Mouse (Mus musculus): ENCODE data around the gene Fam169b. TPM values are rescaled to one million over a fixed set of nuclear protein-coding genes. Genes with fewer than 3 reads are reported as not detected.
A peak's percentile ranks its signal among the peaks of the same experiment; 100 is the strongest.

Gene Fam169b
- polyA plus RNA-seq, 1 experiment: 1.1 TPM

DNA sequence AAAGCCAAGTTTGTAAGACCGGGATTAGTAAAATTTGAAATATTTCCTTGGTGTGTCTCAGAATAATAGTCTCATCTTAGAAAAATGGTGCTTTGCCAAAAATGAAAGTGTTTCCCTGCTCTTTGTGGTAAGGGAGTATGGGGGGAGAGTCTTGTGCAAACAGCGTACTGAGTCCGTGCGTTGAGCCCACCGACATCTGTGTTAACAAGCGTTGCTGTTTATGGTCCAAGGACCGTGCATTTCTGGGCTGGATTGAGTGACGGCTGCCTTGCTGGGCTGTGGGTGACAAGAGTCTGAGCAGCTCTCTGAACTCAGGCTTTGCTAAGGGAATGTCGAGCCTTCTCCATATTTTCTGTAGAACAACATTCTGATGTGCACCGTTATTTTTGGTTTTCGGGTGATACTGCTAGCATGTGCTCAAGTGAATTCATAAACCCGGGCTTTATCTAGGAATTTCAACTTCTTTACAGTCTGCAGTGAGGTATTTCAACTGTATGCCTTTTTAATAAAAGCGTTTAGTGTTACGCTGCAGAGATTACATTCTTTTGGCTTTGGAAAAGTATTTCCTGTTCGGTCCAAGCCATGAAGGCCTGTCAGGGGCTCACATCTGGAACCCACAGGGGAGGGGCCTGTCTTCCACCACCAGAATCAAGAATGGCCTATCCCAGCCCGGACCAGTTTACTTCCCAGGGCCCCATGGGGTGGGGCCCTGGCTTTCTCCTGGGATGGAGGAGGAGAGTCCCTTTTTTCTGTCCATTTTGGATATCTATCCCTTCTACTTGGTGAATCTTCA, 20.6 kb downstream of the Fam169b start:
- Histone ChIP-seq H3K27ac (ENCODE audit: insufficient read depth, low read length) (peak overlapping the region; percentile 88), H3K4me3 (ENCODE audit: insufficient read depth, low read length) (peak overlapping the region; percentile 4; the same call in 1 of the 2 replicates), H3K4me1 (ENCODE audit: control insufficient read depth, insufficient read depth, low read length) (peaks cover 4% of the 10 kb centered on the region; the same call in 1 of the 2 replicates)
- no peak for TF ChIP-seq POLR2A (IDR thresholded peaks at IDR 0.05; ENCODE audit: low read depth, low read length)
- TF ChIP-seq CTCF (IDR thresholded peaks at IDR 0.05; ENCODE audit: borderline replicate concordance, insufficient read depth, low read length): no peak

DNA sequence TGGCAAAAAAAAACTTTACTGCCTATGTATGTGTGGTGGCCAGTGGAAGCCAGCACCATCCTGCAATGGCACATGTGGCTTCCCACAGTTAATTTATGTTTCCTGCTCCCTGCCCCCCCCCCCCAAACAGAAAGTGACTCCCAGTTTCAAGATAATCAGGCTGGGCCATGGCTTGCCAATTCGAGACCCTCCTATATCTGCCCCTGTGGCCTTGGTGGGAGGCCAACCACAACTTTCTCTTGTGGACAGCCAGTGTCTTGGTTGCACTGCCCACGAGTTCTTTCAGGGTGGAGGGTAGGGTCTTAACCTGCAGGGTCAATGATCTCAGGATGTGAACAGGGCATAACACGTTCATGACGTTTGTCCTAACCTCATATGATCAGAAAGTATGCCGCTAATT, 22.8 kb downstream of the Fam169b start:
- TF ChIP-seq POLR2A (IDR thresholded peaks at IDR 0.05; ENCODE audit: low read depth, low read length) (no peak), CTCF (IDR thresholded peaks at IDR 0.05; ENCODE audit: borderline replicate concordance, insufficient read depth, low read length) (no peak)
- Histone ChIP-seq H3K4me3 (ENCODE audit: insufficient read depth, low read length) (no peak overlapping the region), H3K4me1 (ENCODE audit: control insufficient read depth, insufficient read depth, low read length) (peaks cover 4% of the 10 kb centered on the region; the same call in 1 of the 2 replicates), H3K27ac (ENCODE audit: insufficient read depth, low read length) (no peak overlapping the region)

DNA sequence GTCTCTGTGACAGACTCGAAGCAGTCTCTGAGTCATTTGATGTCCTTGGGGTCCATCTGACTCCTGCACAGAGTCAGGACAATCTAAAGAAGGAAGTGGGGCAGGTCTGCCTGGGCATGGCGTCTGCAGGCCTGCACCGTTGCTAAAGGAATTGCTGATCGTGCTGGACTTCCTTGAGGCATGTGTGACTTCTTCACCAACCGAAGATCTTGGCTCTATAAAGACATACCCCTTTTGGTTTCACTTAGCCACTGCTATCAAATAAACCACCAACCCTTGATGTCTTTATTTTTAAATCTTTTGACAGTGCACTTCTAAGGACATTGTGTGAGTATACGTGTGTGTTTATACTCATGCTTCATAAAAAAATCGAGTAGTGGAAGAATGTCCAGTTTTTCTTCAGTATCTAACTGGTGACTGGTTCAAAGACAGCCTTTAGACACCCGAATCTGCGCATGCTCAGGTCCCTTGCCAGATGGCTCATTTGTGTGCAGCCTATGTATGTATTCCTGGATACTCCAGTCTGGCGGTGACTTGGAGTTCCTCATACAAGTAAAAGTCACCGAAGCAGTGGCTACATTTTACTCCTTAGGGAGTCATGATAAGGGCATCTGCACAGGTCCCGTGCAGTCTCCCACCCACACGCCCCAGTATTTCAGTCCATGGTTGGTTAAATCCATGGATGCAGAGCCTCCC, 24.9 kb downstream of the Fam169b start:
- Histone ChIP-seq H3K27ac (ENCODE audit: insufficient read depth, low read length) (no peak overlapping the region), H3K4me1 (ENCODE audit: control insufficient read depth, insufficient read depth, low read length) (peaks cover 4% of the 10 kb centered on the region; the same call in 1 of the 2 replicates), H3K4me3 (ENCODE audit: insufficient read depth, low read length) (no peak overlapping the region)
- no peak for TF ChIP-seq CTCF (IDR thresholded peaks at IDR 0.05; ENCODE audit: borderline replicate concordance, insufficient read depth, low read length)
- TF ChIP-seq POLR2A (IDR thresholded peaks at IDR 0.05; ENCODE audit: low read depth, low read length): no peak

DNA sequence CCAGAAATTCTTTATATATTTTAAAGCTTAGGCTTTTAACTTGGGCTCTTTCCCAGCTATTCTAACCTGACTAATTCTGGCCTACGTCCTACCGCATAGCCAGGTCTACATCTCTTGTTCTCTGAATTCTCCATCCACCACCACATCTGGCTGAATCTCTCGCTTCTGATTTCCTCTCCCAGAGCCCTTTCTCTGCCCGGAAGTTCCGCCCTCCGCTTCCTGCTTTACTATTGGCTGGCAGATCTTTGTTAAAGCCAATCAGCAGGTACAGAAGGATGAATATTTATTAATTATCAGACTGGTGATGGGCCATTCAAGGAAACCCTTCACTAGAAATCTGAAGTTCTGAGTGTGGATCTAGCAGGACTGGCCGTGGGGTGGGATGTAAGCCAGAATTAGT, 27.5 kb downstream of the Fam169b start:
- no peak overlapping the region for H3K4me3 ChIP-seq (ENCODE audit: insufficient read depth, low read length)
- peak overlapping the region; percentile 35 for H3K27ac ChIP-seq (ENCODE audit: insufficient read depth, low read length)
- TF ChIP-seq POLR2A (IDR thresholded peaks at IDR 0.05; ENCODE audit: low read depth, low read length) (peak; percentile 40), CTCF (IDR thresholded peaks at IDR 0.05; ENCODE audit: borderline replicate concordance, insufficient read depth, low read length) (no peak)
- peaks cover 8% of the 10 kb centered on the region for H3K4me1 ChIP-seq (ENCODE audit: control insufficient read depth, insufficient read depth, low read length)

DNA sequence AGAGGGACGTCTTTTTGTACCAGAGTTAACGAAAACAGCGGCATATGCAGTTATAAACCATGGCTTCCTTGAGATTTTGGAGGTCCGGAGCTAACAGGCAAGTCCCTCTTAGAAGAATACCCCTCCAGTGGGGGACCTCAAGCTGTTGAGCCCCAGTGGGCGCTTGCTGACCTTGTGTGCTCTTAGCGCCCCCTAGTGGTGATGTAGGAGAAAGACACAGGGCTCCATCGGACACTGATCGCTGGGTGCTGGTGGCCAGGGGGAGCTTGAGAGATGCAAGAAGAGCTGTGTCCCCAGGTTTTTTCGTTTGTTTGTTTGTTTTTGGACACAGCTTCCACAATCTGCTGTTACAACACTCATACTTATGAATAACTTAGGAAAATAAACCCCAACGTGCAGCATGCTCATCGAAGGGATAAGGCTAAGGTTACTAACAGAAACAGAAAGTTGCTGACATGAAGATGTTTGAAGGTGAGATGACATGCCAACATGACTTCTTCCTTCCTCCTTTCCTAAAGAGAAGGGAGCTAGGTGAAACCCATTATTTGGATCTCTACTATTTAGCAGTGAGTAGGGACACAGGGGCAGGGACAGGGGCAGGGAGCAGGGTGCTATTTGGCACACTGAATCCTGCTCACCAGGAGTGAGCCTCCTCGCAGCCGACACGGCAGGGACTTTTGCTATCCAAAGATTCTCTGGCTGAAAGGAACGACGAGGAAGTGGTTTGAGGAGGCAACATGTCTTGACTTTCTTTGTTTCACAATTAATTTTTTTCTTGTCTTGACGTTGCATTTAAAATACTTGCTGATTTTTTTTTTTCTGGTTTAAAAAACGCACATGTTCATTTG, 29.2 kb downstream of the Fam169b start:
- H3K27ac ChIP-seq (ENCODE audit: insufficient read depth, low read length): no peak overlapping the region
- peak overlapping the region; percentile 23 for H3K4me3 ChIP-seq (ENCODE audit: insufficient read depth, low read length)
- H3K4me1 ChIP-seq (ENCODE audit: control insufficient read depth, insufficient read depth, low read length): peaks cover 11% of the 10 kb centered on the region
- TF ChIP-seq CTCF (IDR thresholded peaks at IDR 0.05; ENCODE audit: borderline replicate concordance, insufficient read depth, low read length) (peak; percentile 85; the same call in 1 of the 2 replicates), POLR2A (IDR thresholded peaks at IDR 0.05; ENCODE audit: low read depth, low read length) (no peak)

DNA sequence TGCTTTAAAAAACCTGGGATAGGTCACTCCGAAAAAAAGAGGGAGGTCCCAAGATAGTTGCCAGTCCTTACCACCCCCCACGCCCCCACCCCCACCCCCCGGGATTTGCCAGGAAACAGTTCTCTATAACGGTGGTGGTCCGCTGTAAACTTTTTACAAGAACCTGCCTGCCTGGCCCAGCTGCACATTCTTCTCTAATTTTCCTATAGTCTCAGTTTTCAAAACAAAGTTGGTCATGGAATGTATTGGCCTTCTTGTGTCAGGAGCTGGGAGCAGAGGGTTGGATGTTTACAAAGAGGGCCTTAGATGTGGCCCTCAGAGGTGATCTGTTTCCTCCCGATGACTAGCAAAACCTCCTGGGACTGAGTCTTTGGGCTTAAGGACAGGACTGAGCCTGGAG, 30.0 kb downstream of the Fam169b start:
- H3K27ac ChIP-seq (ENCODE audit: insufficient read depth, low read length): 0 out of 2 replicates have a peak overlapping the region, but pooled peaks have one; percentile 14
- TF ChIP-seq CTCF (IDR thresholded peaks at IDR 0.05; ENCODE audit: borderline replicate concordance, insufficient read depth, low read length) (no peak), POLR2A (IDR thresholded peaks at IDR 0.05; ENCODE audit: low read depth, low read length) (no peak)
- H3K4me1 ChIP-seq (ENCODE audit: control insufficient read depth, insufficient read depth, low read length): peaks cover 11% of the 10 kb centered on the region
- H3K4me3 ChIP-seq (ENCODE audit: insufficient read depth, low read length): no peak overlapping the region

DNA sequence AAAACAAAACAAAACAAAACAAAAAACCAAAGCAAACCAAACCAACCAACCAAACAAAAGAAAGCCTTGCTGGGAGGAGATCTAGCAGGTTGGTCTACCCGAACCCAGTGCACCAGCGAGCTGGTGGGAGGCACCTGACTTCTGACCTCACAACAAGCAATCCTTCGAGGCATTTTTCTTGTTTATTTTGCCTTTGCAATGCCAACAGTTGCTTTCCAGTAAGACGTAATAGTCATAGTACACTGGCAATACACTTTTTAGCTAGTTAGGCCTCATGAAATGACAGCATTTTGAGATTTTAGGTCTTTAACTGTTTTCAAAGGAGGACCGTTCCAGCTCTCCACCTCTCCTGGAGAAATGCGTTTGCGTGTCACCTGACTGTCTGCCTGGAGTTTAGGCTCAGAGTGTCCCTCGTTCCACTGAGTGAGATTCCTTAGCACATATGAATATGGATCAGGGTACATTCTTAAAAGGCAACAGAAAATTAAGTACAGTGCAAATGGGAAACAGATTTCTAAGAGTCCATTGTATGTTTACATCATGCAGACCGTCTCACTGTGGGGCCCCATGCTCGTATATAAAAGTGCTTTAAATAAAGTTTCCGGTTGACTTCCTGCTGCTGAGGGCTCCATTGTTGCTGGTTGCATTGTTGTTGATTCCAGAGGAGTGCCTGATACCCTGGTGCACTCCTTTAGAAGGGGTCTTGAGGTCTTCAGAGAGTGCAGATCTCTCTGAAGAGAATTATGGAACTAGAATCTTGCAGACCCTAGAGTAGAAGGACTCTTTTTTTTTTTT, 32.3 kb downstream of the Fam169b start:
- Histone ChIP-seq H3K4me3 (ENCODE audit: insufficient read depth, low read length) (no peak overlapping the region), H3K27ac (ENCODE audit: insufficient read depth, low read length) (no peak overlapping the region)
- TF ChIP-seq CTCF (IDR thresholded peaks at IDR 0.05; ENCODE audit: borderline replicate concordance, insufficient read depth, low read length) (no peak), POLR2A (IDR thresholded peaks at IDR 0.05; ENCODE audit: low read depth, low read length) (no peak)

DNA sequence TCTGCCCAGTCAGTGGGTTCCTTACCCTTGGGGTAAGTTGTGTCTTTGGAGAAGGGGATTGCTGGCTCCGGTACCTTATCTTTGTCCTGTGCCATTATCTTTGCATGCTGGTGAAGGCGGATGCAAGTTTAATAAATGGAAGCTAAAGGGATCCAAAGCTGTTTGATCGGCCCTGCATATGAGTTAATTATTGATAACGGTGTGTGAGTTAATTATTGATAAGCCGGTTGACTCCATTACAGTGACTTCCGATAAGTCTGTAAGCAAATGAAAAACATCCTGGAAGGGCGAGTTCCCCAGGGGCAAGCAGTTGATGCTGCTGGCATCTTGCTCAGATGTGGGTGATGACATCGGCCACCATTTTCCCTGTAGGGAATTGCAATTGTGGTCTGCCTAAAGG, 33.1 kb downstream of the Fam169b start:
- Histone ChIP-seq H3K4me1 (ENCODE audit: control insufficient read depth, insufficient read depth, low read length) (peaks cover 14% of the 10 kb centered on the region), H3K27ac (ENCODE audit: insufficient read depth, low read length) (no peak overlapping the region), H3K4me3 (ENCODE audit: insufficient read depth, low read length) (no peak overlapping the region)
- TF ChIP-seq POLR2A (IDR thresholded peaks at IDR 0.05; ENCODE audit: low read depth, low read length): no peak
- no peak for TF ChIP-seq CTCF (IDR thresholded peaks at IDR 0.05; ENCODE audit: borderline replicate concordance, insufficient read depth, low read length)

More for the DNA sequence above, 32.3 kb downstream of the Fam169b start:
- H3K4me1 ChIP-seq (ENCODE audit: control insufficient read depth, insufficient read depth, low read length): peaks cover 14% of the 10 kb centered on the region
